Mouse (Mus musculus): ENCODE measurements around the gene Gm10401.

GRCm38 (mm10) chr5:115066245-115066644 lies 31.9 kb downstream of the Gm10401 start:
- TF ChIP-seq CTCF (conservative IDR thresholded peaks at IDR 0.05 in 1 of 2, IDR thresholded peaks at IDR 0.05 in 1 of 2; ENCODE audit: low read depth in 2 of 2, low read length in 2 of 2) (no peak), KAT2A (IDR thresholded peaks at IDR 0.05; ENCODE audit: insufficient replicate concordance, low read length) (no peak), USF1 (IDR thresholded peaks at IDR 0.05; ENCODE audit: low read depth, low read length) (no peak), POLR2A (IDR thresholded peaks at IDR 0.05; ENCODE audit: low read depth, low read length) (no peak), POLR2AphosphoS2 (IDR thresholded peaks at IDR 0.05; ENCODE audit: low read depth, low read length) (no peak), TCF12 (IDR thresholded peaks at IDR 0.05; ENCODE audit: low read depth, low read length) (no peak), ZC3H11A (IDR thresholded peaks at IDR 0.05; ENCODE audit: low read depth, low read length) (no peak), ZMIZ1 (IDR thresholded peaks at IDR 0.05; ENCODE audit: low read depth, low read length) (no peak), E2F4 (IDR thresholded peaks at IDR 0.05; ENCODE audit: insufficient replicate concordance, low read depth, low read length) (no peak)
